Mouse (Mus musculus): Measurements from ENCODE around the gene Fanca. TPM values are rescaled to one million over a fixed set of nuclear protein-coding genes. Genes with fewer than 3 reads are reported as not detected.

The Fanca gene
- polyA plus RNA-seq, 2 experiments, result 17.3 to 22.8 TPM

DNA sequence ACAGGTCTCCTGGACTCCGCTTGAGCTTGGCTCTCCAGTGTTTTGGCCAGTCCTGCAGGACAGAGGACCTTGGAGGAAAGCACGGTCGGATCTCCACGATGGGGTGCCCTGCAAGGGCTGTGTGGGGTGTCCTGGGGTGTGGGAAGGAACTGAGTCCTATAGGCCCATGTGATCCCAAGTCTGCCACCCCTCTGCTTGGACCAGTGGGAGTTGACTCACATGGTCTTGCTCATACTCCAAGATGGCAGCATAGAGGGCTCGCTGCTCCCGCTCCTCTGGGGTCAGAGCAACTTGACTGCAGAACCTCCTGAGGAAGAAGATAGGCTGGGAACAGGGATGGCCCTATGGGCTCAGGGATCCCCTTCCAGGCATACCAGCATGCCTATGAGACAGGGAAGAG, 70.6 kb downstream of the Fanca start:
- H3K4me2 ChIP-seq (ENCODE audit: low read depth), result no peak overlapping the region
- H3K27me3 ChIP-seq (ENCODE audit: control insufficient read depth, insufficient read depth, low read length), result no peaks in the 10 kb centered on the region
- ATAC-seq (ENCODE audit: insufficient read depth), result no peak
- H3K4me3 ChIP-seq (ENCODE audit: insufficient read depth in 1 of 2, low read depth in 2 of 2, low read length in 2 of 2), result no peak overlapping the region
- H3K27ac ChIP-seq, result no peak overlapping the region
- no peaks in the 10 kb centered on the region; the same call in 1 of the 2 replicates for H3K36me3 ChIP-seq (replicated peaks; ENCODE audit: control insufficient read depth, insufficient read depth, low read depth)
- H3K9ac ChIP-seq (replicated peaks), result no peak overlapping the region
- 87% methylated on average over 6 of the region's 6 CpGs for WGBS (ENCODE audit: insufficient replicate concordance)
- H3K4me1 ChIP-seq (replicated peaks; ENCODE audit: control insufficient read depth in 2 of 2, insufficient read depth in 2 of 2, low read length in 1 of 2), result no peaks in the 10 kb centered on the region
- no peaks in the 10 kb centered on the region for H3K9me3 ChIP-seq (ENCODE audit: control insufficient read depth, low read length)
- TF ChIP-seq EP300 (IDR thresholded peaks at IDR 0.05; ENCODE audit: low read depth) (no peak), CTCF (IDR thresholded peaks at IDR 0.05; ENCODE audit: low read depth) (no peak)
- no peak for DNase-seq (ENCODE audit: low read depth in 3 of 3, low spot score in 3 of 3)

DNA sequence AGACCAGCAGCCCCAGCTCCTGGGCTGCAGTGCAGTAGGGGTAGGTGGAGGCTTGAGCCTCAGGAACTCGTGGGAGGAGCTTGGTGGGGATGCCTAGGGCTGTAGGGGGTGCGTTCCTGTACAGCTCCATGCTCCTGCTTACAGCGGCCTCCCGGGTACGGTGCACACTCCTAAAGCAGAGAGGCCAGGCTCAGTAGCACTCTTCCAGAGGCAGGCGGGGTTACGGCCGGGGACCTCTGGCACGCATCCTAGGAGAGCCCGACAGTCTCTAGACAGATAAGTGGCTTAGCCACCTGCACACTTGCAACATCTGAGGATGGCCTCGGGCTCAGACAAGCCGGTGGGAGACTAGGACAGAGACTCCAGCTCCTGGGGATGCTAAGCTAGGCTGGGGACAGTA, 72.8 kb downstream of the Fanca start:
- Histone ChIP-seq H3K36me3 (replicated peaks; ENCODE audit: control insufficient read depth, insufficient read depth, low read depth) (no peaks in the 10 kb centered on the region; the same call in 1 of the 2 replicates), H3K4me3 (ENCODE audit: insufficient read depth in 1 of 2, low read depth in 2 of 2, low read length in 2 of 2) (no peak overlapping the region), H3K4me2 (ENCODE audit: low read depth) (no peak overlapping the region), H3K4me1 (replicated peaks; ENCODE audit: control insufficient read depth in 2 of 2, insufficient read depth in 2 of 2, low read length in 1 of 2) (no peaks in the 10 kb centered on the region), H3K9ac (replicated peaks) (no peak overlapping the region), H3K27ac (no peak overlapping the region), H3K27me3 (ENCODE audit: control insufficient read depth, insufficient read depth, low read length) (no peaks in the 10 kb centered on the region), H3K9me3 (ENCODE audit: control insufficient read depth, low read length) (no peaks in the 10 kb centered on the region)
- ATAC-seq (ENCODE audit: insufficient read depth) (no peak), DNase-seq (ENCODE audit: low read depth in 3 of 3, low spot score in 3 of 3) (no peak)
- 80% methylated on average over 12 of the region's 12 CpGs for WGBS (ENCODE audit: insufficient replicate concordance)
- TF ChIP-seq EP300 (IDR thresholded peaks at IDR 0.05; ENCODE audit: low read depth), result no peak

DNA sequence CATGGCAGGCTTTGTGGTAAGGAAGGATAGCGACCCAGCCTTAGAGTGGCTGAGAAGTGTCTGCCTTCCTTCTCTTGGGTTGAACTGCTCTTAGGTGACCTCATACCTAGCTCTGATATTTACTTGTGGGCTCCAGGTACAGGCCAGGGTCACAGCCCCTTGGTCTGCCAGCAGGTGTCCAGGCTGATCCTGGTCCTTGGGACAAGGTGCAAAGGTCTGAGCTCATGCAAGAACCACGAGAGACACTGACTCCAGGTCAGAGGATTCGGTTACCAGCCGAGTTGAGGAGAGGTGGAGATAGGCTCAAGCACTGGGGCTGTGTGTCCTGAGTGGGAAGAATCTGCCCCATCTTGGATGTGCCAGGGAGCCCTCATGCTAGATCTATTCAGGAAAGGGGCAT, 74.0 kb downstream of the Fanca start:
- Histone ChIP-seq H3K4me2 (ENCODE audit: low read depth) (no peak overlapping the region), H3K4me1 (replicated peaks; ENCODE audit: control insufficient read depth in 2 of 2, insufficient read depth in 2 of 2, low read length in 1 of 2) (no peaks in the 10 kb centered on the region), H3K27me3 (ENCODE audit: control insufficient read depth, insufficient read depth, low read length) (no peaks in the 10 kb centered on the region), H3K4me3 (ENCODE audit: insufficient read depth in 1 of 2, low read depth in 2 of 2, low read length in 2 of 2) (no peak overlapping the region), H3K9me3 (ENCODE audit: control insufficient read depth, low read length) (no peaks in the 10 kb centered on the region), H3K36me3 (replicated peaks; ENCODE audit: control insufficient read depth, insufficient read depth, low read depth) (no peaks in the 10 kb centered on the region), H3K27ac (no peak overlapping the region), H3K9ac (replicated peaks) (no peak overlapping the region)
- ATAC-seq (ENCODE audit: insufficient read depth), result no peak
- no peak for DNase-seq (ENCODE audit: low read depth in 3 of 3, low spot score in 3 of 3)
- WGBS (ENCODE audit: insufficient replicate concordance), result 60% methylated on average over 4 of the region's 4 CpGs
- TF ChIP-seq EP300 (IDR thresholded peaks at IDR 0.05; ENCODE audit: low read depth), result no peak
- TF ChIP-seq CTCF (IDR thresholded peaks at IDR 0.05; ENCODE audit: low read depth), result no peak

DNA sequence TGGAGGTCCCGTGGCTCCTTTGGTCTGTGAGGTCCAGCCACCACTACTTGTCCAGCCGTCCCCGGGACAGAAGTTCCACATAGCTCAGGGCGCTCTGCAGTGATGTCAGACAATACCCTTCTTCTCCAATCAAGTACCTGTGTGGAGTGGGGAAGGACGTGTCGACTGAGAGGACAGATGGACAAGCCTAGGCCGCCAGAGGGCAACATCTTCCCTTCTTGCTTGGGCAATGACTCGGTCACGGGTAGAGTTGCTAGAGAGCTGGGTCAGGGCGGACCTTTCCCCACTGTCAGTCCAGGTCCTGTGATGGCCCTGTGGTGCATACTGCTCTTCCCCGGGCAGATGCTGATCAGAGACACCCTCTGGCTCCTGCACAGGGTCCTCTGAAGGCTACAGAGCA, 75.3 kb downstream of the Fanca start:
- Histone ChIP-seq H3K27me3 (ENCODE audit: control insufficient read depth, insufficient read depth, low read length) (no peaks in the 10 kb centered on the region), H3K9me3 (ENCODE audit: control insufficient read depth, low read length) (no peaks in the 10 kb centered on the region), H3K4me2 (ENCODE audit: low read depth) (no peak overlapping the region), H3K4me3 (ENCODE audit: insufficient read depth in 1 of 2, low read depth in 2 of 2, low read length in 2 of 2) (no peak overlapping the region), H3K9ac (replicated peaks) (no peak overlapping the region), H3K27ac (no peak overlapping the region), H3K36me3 (replicated peaks; ENCODE audit: control insufficient read depth, insufficient read depth, low read depth) (no peaks in the 10 kb centered on the region), H3K4me1 (replicated peaks; ENCODE audit: control insufficient read depth in 2 of 2, insufficient read depth in 2 of 2, low read length in 1 of 2) (no peaks in the 10 kb centered on the region)
- 61% methylated on average over 11 of the region's 11 CpGs for WGBS (ENCODE audit: insufficient replicate concordance)
- TF ChIP-seq CTCF (IDR thresholded peaks at IDR 0.05; ENCODE audit: low read depth), result peak; percentile 57
- TF ChIP-seq EP300 (IDR thresholded peaks at IDR 0.05; ENCODE audit: low read depth), result no peak
- ATAC-seq (ENCODE audit: insufficient read depth) (0 out of 2 replicates have a peak, but pooled peaks have one; percentile 9), DNase-seq (ENCODE audit: low read depth in 3 of 3, low spot score in 3 of 3) (no peak)

DNA sequence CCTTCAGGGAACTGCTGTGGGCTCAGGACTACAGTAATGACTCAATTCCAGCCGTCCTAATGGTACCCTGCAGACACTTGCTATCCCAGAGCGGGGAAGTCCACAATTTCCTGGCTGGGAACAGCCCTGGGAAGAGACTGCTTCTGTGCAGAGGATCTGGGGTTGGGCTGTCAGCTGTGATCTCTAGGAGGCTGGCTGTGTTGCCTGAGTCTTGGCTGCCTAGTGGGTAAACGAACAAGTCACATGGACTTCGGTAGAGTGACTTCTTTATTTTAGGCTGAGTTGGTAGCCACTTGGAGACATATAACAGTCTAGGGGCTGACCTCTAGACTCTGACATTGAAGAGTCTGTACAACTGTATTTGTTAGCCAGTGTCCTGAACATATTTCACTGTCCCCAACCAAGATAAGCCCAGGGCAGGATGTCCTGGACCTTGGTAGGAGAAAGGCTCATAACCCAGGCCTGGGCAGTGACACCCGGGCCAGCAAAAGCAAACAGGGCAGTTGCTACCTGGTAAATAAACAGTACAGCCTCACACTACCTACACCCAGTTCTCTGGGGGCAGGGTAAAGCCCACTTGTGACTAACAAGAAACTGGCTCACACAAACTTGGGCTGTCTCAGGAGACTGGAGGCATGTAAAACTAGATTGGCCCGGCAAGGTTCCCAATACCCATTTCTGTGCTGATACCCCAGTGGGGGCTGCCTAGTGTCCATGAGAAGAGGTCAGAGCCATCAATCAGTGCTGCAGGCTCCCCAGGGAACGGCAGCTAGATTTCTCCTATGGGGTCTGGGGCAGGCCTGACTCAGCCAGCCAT, 76.1 kb downstream of the Fanca start:
- Histone ChIP-seq H3K4me2 (ENCODE audit: low read depth) (no peak overlapping the region), H3K27me3 (ENCODE audit: control insufficient read depth, insufficient read depth, low read length) (no peaks in the 10 kb centered on the region), H3K9me3 (ENCODE audit: control insufficient read depth, low read length) (no peaks in the 10 kb centered on the region), H3K4me1 (replicated peaks; ENCODE audit: control insufficient read depth in 2 of 2, insufficient read depth in 2 of 2, low read length in 1 of 2) (no peaks in the 10 kb centered on the region), H3K27ac (no peak overlapping the region), H3K36me3 (replicated peaks; ENCODE audit: control insufficient read depth, insufficient read depth, low read depth) (no peaks in the 10 kb centered on the region), H3K9ac (replicated peaks) (no peak overlapping the region), H3K4me3 (ENCODE audit: insufficient read depth in 1 of 2, low read depth in 2 of 2, low read length in 2 of 2) (no peak overlapping the region)
- 63% methylated on average over 7 of the region's 7 CpGs for WGBS (ENCODE audit: insufficient replicate concordance)
- DNase-seq (ENCODE audit: low read depth in 3 of 3, low spot score in 3 of 3) (no peak), ATAC-seq (ENCODE audit: insufficient read depth) (no peak)
- TF ChIP-seq CTCF (IDR thresholded peaks at IDR 0.05; ENCODE audit: low read depth), result no peak
- TF ChIP-seq EP300 (IDR thresholded peaks at IDR 0.05; ENCODE audit: low read depth), result no peak

Data from liver, embryonic 14.5 days (tissue).